Mouse (Mus musculus) cortical plate, adult 2 months (tissue): Measurements from ENCODE around the gene Gm20481.

Source experiments
- CTCF ChIP-seq: fragments of 200-500 bp; IDR thresholded peaks from 2 replicates; pipeline ENCODE4 v1.5.1; 2011; ENCODE audit warnings: mild to moderate bottlenecking, control low read depth, low read length; ENCODE audit not compliant: insufficient read depth; ENCODE audit errors: extremely low read depth
- POLR2A ChIP-seq: fragments of 200-500 bp; IDR thresholded peaks from 2 replicates; pipeline ENCODE4 v1.6.1; 2011; ENCODE audit warnings: mild to moderate bottlenecking, low read length, control low read depth; ENCODE audit not compliant: insufficient read depth; ENCODE audit errors: extremely low read depth

DNA sequence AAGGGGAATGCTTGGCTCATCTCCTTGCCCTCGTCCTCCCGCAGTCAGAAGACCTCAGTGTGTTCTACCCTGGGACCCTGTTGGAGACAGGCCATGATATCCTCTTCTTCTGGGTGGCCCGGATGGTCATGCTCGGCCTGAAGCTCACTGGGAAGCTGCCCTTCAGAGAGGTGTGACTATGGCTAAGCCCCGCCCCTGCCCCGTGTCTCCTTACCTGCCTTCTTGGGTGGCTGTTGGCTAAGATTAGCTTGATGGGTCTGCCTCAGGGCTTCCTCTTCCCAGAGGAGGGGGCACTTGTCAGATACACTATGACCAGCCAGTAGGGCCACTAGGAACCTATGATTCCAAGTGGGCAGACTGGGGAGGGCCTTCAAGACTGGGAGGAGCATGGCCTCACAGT lies 43.5 kb downstream of the Gm20481 start:
- TF ChIP-seq CTCF (no peak), POLR2A (no peak)
